Mouse (Mus musculus): Measurements from ENCODE around the gene Pabpn1. TPM values are rescaled to one million over a fixed set of nuclear protein-coding genes. Genes with fewer than 3 reads are reported as not detected.

The Pabpn1 gene
- polyA plus RNA-seq (2012; rRNA removed; ENCODE audit: low replicate concordance) = 151 and 188 TPM in 2 replicates

GRCm38 (mm10) chr14:54892200-54892599 lies at the start of gene Pabpn1:
Gene Pabpn1, plus strand, starts transcription at chr14:54892500.

GRCm38 (mm10) chr14:54870861-54871260 lies 21.4 kb upstream of the Pabpn1 start, which contains the start of gene Homez:
Gene Homez, minus strand, starts transcription at chr14:54870961.

GRCm38 (mm10) chr14:54877048-54877715 lies 15.1 kb upstream of the Pabpn1 start, which contains the start of gene Ppp1r3e:
Gene Ppp1r3e, minus strand, starts transcription at chr14:54877550.

GRCm38 (mm10) chr14:54883154-54884021 lies 8.9 kb upstream of the Pabpn1 start, which contains the start of the genes Bcl2l2 and Gm20521:
Gene Bcl2l2, plus strand, starts transcription at chr14:54883377.
Gene Gm20521, plus strand, starts transcription at chr14:54883441.

GRCm38 (mm10) chr14:54912886-54913285 lies 20.6 kb downstream of the Pabpn1 start, which contains the start of gene Slc22a17:
Gene Slc22a17, minus strand, starts transcription at chr14:54913132.

GRCm38 (mm10) chr14:54925349-54926342 lies 33.3 kb downstream of the Pabpn1 start, which contains the start of gene Efs:
Gene Efs, minus strand, starts transcription at chr14:54926126.

GRCm38 (mm10) chr14:54932645-54933150 lies 40.4 kb downstream of the Pabpn1 start, which contains the start of gene Il25:
Gene Il25, plus strand, starts transcription at chr14:54932695.

GRCm38 (mm10) chr14:54935904-54936830 lies 43.9 kb downstream of the Pabpn1 start, which contains the start of gene Cmtm5:
Gene Cmtm5, plus strand, starts transcription at chr14:54936261.

Other genes starting within 250 kb of the Pabpn1 start
- gene 1700123O20Rik, start 206.3 kb upstream of the Pabpn1 start, polyA plus RNA-seq (2012; rRNA removed; ENCODE audit: low replicate concordance) = 56.7 and 62.0 TPM in 2 replicates
- 82.9 and 163 TPM in 2 replicates for gene Acin1, start 205.6 kb upstream of the Pabpn1 start, polyA plus RNA-seq (2012; rRNA removed; ENCODE audit: low replicate concordance)
- 0.18 and 0.30 TPM in 2 replicates for gene Gm29776, start 193.7 kb upstream of the Pabpn1 start, polyA plus RNA-seq (2012; rRNA removed; ENCODE audit: low replicate concordance)
- 0.87 and 5.4 TPM in 2 replicates for gene Cebpe, start 180.3 kb upstream of the Pabpn1 start, polyA plus RNA-seq (2012; rRNA removed; ENCODE audit: low replicate concordance)
- gene Slc7a8, start 110.6 kb upstream of the Pabpn1 start, polyA plus RNA-seq (2012; rRNA removed; ENCODE audit: low replicate concordance) = 23.8 and 80.1 TPM in 2 replicates
- gene Rnf212b, start 78.4 kb upstream of the Pabpn1 start, polyA plus RNA-seq (2012; rRNA removed; ENCODE audit: low replicate concordance) = 0.14 TPM in 1 of 2 replicates, not detected in the other
- gene Homez, start 21.5 kb upstream of the Pabpn1 start, polyA plus RNA-seq (2012; rRNA removed; ENCODE audit: low replicate concordance) = 7.0 and 8.3 TPM in 2 replicates
- 26.2 and 28.9 TPM in 2 replicates for gene Ppp1r3e, start 14.9 kb upstream of the Pabpn1 start, polyA plus RNA-seq (2012; rRNA removed; ENCODE audit: low replicate concordance)
- gene Bcl2l2, start 9.1 kb upstream of the Pabpn1 start, polyA plus RNA-seq (2012; rRNA removed; ENCODE audit: low replicate concordance) = 69.8 and 79.4 TPM in 2 replicates
- gene Gm20521, start 9.1 kb upstream of the Pabpn1 start, polyA plus RNA-seq (2012; rRNA removed; ENCODE audit: low replicate concordance) = 3.5 TPM in 1 of 2 replicates, not detected in the other
- gene Slc22a17, start 20.6 kb downstream of the Pabpn1 start, polyA plus RNA-seq (2012; rRNA removed; ENCODE audit: low replicate concordance) = 69.2 and 135 TPM in 2 replicates
- 27.8 and 56.0 TPM in 2 replicates for gene Efs, start 33.6 kb downstream of the Pabpn1 start, polyA plus RNA-seq (2012; rRNA removed; ENCODE audit: low replicate concordance)
- gene Il25, start 40.2 kb downstream of the Pabpn1 start, polyA plus RNA-seq (2012; rRNA removed; ENCODE audit: low replicate concordance) = not detected in 2 replicates
- gene Cmtm5, start 43.8 kb downstream of the Pabpn1 start, polyA plus RNA-seq (2012; rRNA removed; ENCODE audit: low replicate concordance) = 1.2 and 2.3 TPM in 2 replicates
- gene Myh6, start 74.4 kb downstream of the Pabpn1 start, polyA plus RNA-seq (2012; rRNA removed; ENCODE audit: low replicate concordance) = 0.37 TPM in 1 of 2 replicates, not detected in the other
- gene Gm17428, start 84.4 kb downstream of the Pabpn1 start, polyA plus RNA-seq (2012; rRNA removed; ENCODE audit: low replicate concordance) = not detected in 2 replicates
- 0.03 TPM in 1 of 2 replicates, not detected in the other for gene Myh7, start 102.1 kb downstream of the Pabpn1 start, polyA plus RNA-seq (2012; rRNA removed; ENCODE audit: low replicate concordance)
- 14.0 and 16.3 TPM in 2 replicates for gene Ngdn, start 123.0 kb downstream of the Pabpn1 start, polyA plus RNA-seq (2012; rRNA removed; ENCODE audit: low replicate concordance)
- gene Zfhx2, start 199.8 kb downstream of the Pabpn1 start, polyA plus RNA-seq (2012; rRNA removed; ENCODE audit: low replicate concordance) = 0.57 and 1.7 TPM in 2 replicates
- gene Thtpa, start 202.3 kb downstream of the Pabpn1 start, polyA plus RNA-seq (2012; rRNA removed; ENCODE audit: low replicate concordance) = 9.1 and 14.5 TPM in 2 replicates
- gene Ap1g2, start 214.1 kb downstream of the Pabpn1 start, polyA plus RNA-seq (2012; rRNA removed; ENCODE audit: low replicate concordance) = 39.1 and 40.8 TPM in 2 replicates
- 0.60 and 9.7 TPM in 2 replicates for gene Jph4, start 224.4 kb downstream of the Pabpn1 start, polyA plus RNA-seq (2012; rRNA removed; ENCODE audit: low replicate concordance)